Mouse (Mus musculus) urinary bladder, postnatal 25 days (tissue): ENCODE data around the gene Mob4.

Experiments
- DNase-seq: peaks from one replicate; pipeline ENCODE4 v3.0.0; 2022; ENCODE audit warnings: low spot score

The Mob4 gene

DNA sequence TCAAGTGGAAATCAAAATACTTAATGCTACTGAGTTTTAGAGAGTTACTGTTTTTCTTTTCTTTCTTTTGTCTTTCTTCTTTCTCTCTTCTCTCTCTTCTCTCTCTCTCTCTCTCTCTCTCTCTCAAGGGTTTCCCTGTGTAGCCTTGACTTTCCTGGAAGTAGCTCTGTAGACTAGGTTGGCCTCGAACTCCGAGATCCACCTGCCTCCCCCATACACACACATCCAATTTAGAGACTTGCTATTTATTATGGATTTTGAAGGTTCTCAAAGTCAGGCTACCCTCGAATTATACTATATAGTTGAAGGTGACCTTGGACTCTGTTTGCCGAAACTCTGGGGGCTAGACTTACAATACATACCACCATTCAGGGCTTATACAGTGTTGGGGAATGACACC lies 1.3 kb downstream of the Mob4 start:
- no peak for DNase-seq

DNA sequence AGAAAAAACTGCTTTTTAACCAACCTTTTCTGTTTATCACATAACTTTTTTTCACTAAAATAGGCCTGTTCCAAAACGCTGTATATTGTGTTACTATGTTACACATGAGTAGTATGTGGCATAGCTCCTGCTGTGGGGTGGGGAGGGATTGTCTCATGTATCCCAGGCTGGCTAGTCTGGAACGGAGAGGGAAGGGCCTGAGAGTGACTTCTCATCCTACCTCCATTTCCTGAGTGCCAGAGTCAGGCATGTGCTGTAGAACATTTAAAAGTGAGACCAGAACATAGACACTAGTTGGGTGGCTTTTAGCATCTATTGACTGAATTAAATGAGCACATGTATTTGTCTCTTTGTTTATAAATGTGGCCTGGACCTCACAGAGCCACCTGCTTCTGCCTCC lies 2.1 kb downstream of the Mob4 start:
- no peak for DNase-seq

DNA sequence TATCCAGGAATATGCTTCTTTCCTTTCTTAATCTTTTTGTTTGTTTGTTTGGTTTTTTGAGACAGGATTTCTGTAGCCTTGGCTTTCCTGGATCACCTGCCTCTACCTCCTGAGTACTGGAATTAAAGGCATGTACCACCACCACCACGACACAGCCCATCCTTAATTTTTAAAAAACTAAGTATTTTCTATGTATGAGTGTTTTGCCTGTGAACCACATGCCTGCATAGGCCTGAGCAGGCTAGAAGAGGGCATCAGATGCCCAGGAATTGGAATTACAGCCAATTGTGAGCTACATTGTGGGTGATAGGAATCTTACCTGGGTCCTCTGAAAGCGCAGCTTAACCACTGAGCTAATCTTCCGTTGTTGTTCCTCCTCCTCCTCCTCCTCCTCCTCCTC lies 3.3 kb downstream of the Mob4 start:
- DNase-seq = no peak

DNA sequence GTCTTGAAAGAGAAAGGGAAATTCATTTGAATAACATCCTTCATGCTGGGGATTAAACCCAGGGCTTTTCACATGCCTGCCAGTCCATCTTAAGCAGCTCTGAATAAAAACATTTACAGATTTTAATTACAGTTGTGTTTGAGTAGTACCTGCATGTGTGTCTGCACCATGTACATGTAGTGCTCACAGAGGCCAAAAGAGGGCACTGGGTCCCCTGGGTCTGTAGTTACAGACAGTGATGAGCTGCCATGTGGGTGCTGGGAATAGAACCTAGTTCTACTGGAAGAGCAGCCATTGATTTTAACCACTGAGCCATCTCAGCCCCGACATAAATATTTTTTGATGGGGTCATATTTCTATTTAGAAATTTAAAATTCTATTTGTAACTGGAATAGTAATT lies 4.8 kb downstream of the Mob4 start:
- no peak for DNase-seq

DNA sequence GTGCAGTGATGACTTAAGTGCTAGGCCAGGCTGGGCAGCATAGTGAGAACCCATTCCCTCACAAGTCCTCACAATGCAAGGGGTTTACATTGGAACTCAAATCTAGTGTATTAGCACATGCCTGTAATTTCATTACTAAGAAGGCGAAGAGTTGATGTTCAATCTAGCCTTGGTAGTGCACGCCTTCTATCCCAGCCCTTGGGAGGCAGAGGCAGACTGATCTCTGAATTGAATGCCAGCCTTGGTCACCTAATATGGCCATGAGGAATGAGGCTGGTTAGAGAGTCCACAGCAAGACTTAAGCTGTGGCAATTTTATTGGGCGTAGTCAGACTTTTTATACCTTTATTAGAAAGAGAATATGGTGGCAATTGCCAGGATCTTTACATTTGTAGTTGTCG lies 13.3 kb downstream of the Mob4 start:
- no peak for DNase-seq

DNA sequence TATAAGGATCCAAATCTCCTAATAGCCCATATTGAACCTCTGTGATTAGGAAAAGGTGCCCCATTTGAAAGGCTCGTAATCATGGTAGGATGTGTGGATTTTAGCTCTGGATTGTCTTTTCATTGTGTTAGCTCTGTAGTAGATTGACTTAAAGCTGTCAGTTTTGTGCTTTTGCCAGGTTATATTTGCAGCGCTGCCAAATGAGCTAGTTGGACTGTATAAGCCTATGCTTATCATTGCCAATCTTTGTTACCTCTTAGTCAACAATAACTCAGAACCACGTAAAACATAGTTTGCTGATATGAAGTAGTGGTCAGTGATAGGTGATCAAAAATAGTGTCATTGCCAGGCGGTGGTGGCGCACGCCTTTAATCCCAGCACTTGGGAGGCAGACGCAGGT lies 14.5 kb downstream of the Mob4 start:
- no peak for DNase-seq

DNA sequence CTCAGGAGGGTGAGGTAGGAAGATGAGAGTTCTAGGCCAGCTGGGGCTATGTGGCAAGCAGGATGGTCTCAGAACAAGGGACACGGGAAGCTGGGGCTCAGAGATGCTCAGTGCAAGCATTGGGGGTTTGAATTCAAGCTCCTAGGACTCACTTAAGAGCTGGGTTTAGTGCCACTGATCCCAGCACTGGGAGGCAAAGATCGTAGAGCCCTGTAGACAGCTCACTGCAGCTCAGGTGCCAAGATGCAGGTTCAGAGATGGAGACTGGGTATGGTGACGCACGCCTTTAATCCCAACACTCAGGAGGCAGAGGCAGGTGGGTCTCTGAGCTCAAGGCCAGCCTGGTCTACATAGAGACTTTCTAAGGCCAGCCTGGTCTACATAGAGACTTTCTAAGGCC lies 26.3 kb downstream of the Mob4 start:
- DNase-seq = no peak

DNA sequence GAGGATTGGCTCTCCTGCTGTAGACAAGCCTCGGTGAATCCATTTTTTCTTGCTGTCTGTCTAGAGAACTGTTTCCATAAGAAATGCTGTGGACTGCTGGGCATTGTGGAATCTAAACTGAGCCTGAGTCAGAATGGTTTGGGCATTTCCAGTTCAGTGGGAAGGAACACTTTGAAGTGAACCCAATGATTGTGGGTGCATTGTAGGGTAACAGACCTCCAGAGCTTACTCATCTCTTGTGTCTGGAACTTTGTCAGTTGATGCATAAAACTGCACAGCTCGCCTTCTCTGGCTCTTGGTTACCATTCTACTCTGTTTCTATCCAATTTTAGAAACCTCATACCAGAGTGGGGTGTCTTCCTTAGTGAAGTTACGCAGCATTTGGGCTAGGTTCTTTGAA lies 27.2 kb downstream of the Mob4 start:
- no peak for DNase-seq

DNA sequence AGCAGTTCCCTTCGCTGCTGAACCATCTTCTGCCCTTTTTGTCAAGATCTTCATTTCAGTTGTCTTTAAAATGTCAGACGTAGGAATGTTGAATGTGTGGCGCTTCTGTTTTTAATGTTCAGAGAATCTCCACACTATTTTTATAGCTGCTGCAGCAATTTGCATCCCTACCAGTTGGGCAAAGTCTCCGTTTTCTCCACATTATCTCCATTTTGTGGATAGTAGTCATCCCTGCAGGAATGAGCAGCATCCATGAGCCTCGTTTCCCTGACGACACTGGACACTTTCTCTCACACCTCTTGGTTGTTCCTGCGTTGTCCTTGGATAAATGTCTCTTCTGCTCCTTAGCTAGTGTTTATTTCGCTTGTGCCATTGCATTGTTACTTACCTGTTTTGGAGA lies 27.8 kb downstream of the Mob4 start:
- no peak for DNase-seq

DNA sequence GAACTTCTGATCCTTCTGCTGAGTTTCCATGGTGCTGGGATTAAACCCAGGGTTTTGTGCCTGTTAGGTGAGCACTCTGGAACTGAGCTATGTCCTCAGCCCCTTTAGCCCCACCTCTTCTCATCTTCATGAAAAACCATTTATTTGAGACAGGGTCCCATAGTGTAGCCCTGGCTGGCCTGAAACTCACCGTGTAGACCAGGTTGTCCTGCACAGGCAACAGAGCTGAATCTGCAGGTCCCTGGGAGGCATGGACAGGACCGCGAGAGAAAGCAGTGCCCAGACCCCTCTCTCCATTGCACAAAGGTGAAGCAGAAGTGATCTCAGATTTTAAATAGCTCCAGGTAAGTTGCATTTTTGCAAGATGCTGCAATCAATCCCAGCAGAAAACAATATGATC lies 29.2 kb downstream of the Mob4 start:
- no peak for DNase-seq

DNA sequence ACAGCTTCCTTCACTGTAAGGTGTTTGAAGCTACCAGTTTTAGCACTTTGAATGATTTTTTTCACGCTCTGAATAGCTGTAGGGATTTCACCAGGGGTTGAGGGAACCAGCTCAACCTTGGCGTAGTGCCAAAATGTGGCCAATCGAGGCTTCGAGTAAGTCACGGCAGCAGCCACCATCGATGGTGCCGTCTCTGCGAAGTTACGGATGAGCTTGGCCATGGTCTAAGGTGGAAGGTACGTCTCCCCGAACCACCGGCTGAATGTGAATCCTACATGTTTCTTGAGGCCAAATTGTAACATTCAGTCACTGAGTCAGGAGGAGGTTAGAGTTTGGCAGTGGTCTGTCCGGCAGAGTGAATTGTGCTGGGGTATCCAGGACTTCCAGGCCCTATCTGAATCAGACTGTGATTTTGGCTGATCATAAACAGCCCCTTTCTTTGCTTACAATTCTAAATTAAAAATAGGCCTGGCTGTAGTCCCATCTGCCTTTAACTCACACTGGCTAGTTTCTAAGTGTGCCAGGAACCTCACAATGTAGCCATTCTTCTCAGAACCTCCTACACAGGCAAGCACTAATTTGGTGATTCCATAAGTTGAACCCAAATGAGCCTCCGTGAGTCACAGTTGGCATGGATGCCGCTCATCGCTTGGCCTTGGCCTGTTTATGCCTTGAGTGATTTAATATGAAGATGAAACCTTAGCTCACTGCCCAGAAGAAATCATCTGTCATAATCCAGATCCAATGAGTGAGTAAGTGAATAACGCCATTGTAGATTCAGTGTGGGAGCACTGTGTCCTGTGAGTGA lies 30.0 kb downstream of the Mob4 start:
- no peak for DNase-seq

DNA sequence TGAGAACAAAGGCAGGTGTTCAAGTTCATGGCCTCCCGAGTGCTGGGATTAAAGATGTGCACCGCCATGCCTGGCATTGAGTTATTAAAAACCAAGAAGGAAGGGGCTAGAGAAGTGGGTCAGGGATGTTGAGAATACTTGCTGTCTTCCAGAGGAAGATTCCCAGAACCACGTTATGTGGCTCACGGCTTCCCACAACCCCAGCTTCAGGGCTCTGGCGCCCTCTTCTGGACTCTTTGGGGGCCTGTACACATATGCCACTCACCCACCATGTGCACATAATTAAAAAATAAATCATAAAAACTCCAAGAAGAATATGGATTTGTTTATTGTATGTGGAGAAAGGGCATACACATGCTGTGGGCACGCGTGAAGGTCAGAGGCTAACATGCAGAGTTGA lies 30.9 kb downstream of the Mob4 start:
- no peak for DNase-seq

DNA sequence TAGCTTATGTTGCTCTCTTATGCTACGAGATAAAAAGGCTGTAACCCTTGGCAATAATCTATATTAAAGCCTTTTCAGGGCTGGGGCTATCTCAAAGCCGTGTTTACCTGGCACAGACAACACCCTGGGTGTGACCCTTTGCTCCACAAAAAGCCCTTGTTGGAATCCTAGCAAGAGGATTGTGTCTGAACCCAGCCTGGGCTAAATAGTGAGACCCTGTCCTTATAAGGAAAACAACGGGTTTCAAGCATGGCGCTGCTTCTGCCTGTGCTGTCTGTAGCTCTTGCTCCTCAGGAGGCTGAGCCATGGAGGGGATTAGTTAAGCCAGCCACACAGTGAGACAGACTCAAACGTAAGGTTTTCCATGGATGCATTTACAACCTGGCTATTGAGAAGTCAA lies 31.8 kb downstream of the Mob4 start:
- no peak for DNase-seq

DNA sequence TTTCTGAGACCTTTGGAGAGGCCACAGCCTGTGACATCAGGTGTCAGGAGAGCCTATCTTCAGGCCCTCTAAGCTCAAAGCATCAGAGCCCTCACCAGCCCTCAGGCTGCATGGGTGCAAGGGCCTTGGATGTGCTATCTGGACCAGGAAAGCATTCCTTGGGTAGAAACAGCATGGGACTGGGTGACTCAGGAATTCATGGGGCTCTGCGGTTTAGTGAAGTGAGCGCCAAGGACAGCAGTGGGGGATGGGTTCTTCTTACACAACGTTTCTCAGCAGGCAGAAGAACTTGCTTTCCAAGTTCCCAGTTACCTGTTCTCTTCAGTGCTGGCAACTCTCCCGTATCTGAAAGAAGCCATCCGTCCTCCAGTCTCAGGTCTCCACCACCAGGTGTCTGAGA lies 33.0 kb downstream of the Mob4 start:
- DNase-seq = no peak

DNA sequence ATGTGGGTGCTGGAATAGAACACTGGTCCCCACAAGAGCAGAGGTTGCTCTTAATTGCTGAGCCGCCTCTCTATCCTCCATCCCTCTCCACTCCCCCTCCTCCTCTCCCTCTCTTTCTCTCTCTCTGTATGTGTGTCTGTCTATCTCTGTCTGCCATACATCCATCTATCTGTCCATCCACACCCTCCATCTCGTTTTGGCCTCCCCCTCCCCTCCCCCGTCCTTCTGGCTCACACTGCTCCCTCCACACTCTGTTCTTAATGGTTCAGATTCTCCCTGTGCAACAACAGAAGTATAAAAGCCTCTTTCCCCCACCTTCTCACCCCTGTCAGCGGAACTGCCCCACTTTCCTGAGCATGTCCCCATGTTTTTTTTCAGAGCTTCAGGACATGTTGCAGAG lies 36.5 kb downstream of the Mob4 start:
- no peak for DNase-seq

DNA sequence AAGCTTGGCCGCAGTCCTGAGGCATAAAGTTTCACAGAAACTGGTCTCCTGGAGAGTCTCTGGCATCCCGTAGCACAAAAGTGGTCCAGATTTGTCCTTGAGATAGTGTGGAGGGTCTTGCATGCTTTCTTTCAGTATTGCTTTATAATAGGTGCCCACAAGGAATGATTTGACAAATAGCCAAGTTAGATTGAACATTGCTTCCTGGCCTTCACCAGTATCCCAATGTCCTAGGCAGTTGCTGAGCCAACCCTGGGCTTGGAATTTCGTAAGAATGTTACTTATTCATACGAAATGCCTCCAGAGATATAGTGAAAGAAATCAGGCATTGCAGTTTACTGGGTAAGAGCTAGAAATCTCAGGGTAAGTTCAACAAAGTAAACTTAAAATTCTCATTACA lies 37.6 kb downstream of the Mob4 start:
- DNase-seq = no peak

DNA sequence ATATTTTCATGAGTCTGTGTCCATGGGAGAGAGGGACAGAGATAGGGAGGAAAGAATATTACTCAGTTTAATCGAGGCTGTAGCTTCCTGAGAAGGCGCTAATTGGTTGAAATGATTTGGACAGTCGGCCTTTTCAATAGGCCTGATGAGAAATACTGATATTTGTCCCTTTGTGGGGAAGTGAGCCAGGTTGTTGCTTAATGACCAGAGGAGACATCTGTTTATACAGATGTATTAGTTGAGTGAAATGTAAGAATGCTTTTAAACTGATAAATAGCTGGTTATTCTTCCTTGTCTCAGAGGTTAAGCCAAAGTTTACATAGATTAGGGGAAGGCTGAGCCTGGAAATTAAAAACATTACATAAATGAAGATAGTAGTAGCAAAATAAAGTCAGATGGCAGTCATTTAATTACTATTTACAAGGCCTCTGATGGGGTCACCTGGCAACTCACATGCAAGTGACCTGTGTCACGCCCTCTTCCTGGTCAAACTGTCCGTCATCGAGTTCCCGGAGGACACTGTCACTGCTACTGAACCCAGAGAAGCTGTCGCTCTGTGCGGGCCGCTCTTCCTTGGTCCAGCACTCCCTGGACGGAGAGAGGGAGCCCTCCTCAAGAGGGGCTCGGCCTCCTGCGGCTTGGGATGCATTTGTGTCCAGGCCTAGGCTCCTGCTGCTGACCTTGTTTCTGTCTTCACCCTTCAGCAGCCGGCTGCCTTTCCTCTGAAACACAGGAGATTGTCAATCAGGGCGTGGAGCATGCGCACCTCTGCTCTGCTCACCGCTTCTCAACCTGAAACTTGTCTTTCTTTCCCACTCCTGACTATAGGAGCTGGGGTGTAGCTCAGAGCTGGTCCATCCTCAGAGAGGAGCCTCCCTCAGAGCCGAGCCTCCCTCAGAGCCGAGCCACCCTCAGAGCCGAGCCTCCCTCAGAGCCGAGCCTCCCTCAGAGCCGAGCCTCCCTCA lies 40.6 kb downstream of the Mob4 start:
- DNase-seq = no peak

DNA sequence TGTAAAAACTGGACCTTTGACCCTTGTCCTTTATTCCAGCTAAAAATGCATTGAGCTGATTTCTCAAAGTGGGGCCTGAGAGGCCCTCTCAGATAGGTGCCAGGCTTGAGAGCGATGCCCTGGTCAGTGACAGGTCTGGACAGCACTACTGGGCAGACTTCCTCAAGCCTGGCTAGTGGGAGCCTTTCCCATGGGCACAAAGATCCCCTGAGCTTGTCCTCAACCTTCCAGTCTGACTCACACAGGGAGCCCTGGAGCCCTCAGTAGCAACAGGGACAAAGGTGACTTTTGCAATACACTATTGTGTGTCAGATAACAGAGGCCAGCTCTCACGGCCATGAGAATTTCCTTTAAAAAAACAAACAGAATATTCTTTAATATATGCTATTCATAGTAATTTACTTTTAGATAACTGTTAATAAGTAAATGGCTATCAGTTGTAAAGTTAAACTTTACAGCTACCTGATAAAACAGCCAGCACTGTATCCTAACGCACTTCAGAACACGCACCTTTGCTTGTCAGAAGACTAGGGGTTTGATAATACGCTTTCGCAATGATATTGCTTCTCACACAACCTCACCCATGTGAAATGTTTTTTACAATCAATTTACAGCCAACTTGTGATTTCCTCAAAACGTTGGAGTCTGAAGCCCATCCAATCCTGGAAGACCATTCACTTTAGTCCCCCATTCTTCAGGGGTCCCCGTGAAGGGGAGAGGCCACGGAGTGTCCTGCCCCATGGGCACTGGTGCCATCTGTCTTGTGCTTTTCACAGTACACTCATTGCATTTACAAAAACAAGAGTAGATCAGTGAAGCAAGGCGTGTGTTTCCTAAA lies 42.9 kb downstream of the Mob4 start:
- DNase-seq = no peak

DNA sequence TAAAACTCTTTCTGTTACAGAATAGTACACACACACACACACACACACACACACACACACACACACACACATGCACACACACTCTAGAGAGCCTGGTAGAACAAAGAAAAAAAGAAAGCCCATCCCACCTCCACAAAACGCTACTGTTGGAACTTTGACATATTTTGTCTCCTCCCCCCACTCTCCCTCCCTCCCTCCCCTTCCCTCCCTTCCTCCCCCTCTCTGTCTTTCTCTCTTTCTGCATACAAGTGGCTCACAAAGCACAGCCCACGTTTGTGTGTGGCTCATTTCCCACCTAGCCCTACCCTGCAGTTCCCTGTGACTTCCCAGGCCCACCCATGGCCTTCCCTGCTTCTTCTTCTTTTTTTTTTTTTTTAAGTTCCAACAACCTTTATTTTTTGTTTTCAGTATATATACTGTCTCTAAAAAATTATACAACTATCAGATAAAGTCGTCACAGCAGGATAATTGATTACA lies 43.6 kb downstream of the Mob4 start:
- no peak for DNase-seq

DNA sequence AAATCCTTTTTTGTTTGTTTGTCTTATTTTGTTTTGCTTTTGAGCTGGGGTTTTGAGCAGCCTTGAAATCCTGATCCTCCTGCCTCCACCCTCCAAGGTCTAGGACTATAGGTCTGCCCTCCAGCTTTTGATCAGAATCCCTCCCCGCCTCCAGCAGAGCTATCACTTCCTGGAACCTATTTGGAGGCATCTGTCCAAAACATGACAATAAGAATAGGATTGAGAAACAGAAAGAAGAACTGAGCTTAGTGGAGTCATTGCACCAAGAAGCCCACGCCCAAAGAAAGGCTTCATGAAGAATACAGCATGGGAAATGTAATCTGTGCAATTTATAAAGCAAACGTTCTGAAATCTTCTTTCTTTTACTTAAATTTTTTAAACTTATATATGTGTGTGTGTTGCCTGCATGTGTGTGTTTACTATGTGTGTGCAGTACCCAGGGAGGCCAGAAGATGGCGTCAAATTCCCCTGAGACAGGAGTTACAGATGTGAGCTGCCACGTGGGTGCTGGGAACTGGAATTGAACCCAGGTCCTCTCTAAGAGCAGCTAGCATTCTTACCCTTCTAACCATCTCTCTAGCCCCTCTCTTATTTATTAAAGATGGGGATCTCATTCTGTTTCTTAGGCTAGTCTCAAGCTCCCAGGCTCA lies 49.0 kb downstream of the Mob4 start:
- DNase-seq = no peak

DNA sequence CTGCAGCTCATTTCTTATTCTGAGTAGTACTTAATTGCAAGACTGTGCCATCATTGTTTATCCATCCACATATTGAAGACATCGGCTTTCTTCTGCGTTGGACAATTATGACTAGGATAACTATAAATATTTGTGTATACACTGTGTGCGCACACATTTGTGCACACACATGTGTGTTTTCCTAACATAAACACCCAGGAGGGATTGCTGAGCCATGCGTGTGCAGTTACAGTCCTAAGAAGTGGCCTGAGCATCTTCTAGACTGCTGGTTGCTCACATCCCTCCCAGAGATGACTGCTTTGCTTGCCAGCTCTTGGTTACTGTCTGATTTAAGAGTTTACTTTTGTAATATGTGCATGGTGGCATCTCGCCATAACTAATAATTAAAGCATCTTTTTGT lies 51.4 kb downstream of the Mob4 start:
- DNase-seq = no peak

DNA sequence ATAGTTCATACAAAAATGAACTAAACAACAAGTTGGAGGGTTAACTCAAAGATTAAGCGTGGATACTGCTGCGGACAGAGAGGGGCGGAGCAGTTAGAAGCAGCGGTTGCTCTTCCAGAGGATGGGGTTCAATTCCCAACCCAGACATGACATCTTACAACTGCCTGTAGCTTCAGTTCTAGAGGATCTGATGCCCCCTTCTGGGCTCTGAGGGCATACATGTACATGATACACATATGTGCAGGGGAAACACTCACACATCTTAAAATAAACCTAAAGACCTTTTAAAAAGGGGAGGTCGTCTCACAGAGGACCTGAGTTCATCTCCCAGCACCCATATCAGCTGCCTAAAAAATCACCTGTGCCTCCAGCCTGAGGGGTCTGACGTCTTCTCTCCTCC lies 54.7 kb downstream of the Mob4 start:
- no peak for DNase-seq
